Mouse (Mus musculus) bone marrow, adult 2 months (tissue): ENCODE data around the gene Tymp.

ENCODE experiments used
- CTCF ChIP-seq: fragments of 200-500 bp; IDR thresholded peaks from 2 replicates; pipeline ENCODE4 v1.5.1; 2011; ENCODE audit warnings: low read length, control low read depth; ENCODE audit not compliant: control insufficient read depth, insufficient read depth
- POLR2A ChIP-seq: fragments of 200-500 bp; IDR thresholded peaks from 2 replicates; pipeline ENCODE4 v1.6.1; 2011; ENCODE audit warnings: low read depth, mild to moderate bottlenecking, control low read depth, low read length, borderline replicate concordance; ENCODE audit not compliant: control insufficient read depth

DNA sequence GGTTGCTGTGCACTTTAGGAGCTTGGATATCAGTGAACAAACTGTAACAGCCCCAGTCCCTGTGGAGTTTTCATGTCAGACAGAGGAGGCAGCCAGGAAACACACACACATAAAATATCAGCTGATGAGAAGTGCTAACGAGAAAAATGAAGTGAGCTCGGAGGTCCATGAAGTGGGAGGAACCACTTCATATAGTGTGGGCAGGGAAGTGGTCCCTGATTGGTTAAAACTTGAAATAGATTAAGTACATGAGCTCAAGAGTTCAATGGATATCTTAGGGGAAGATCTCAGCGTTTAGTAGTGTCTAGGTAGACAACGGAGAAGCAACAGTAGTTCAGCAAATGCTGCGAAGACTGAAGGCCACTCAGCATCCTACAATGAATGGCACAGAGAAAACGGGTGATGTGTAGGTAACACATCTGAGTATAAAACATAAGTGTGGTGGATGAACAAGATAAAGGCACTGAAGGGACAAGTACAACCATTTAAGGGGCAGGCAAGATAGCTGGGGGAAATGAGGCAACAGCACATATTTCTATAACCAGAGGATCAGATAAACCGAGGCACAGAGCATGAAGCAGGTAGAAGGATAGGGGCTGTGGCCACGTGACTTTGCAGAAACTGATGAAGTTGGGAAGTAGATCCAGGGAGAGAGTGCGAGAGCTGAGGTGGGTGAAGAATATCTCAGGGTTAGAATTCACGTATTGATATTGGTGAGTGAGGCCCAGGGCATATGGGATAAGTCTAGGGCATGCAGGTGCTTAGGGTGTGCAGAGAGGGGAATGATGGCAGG lies 28.2 kb upstream of the Tymp start:
- no peak for TF ChIP-seq CTCF
- TF ChIP-seq POLR2A, result no peak
